Mouse (Mus musculus) cerebellum, adult 11-12 months (tissue): ENCODE measurements around the gene Herc1.

Experiments
- DNase-seq: peaks from one replicate; pipeline ENCODE4 v3.0.0; 2022

Gene Herc1

DNA sequence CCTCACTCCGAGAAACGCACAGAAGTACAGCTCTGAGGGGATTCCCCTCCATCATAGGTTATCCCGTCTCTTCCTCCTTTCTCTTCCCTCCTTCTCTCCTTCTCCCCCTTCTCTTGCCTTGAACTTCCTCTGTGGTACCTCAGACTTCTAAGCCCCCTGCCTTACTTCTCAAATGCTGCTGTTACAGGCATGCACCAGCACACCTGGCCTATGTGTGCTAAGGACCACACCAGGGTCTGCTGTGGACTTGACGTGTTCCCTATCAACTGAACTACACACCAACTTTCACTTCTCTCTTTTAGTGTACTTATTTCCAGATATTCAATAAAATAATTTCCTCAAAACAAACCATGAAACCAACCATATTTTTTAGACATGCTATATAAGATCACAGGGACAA lies 192.5 kb downstream of the Herc1 start:
- no peak for DNase-seq
